Comparison of ENCODE assay signal across 8 mouse cellular contexts in genomic region chr5:31290521-31291360, GRCm38 (mm10). TPM values are rescaled to one million over a fixed set of nuclear protein-coding genes. Genes with fewer than 3 reads are reported as not detected.
A peak's percentile ranks its signal among the peaks of the same experiment; 100 is the strongest.
DNase-seq lines count a peak whose midpoint lies in the region; ATAC-seq and TF ChIP-seq lines count a peak whose summit lies in the region.

Gene Ift172 (minus strand): TSS chr5:31291116.

- no peaks in the 10 kb centered on the region for H3K9me3 ChIP-seq in MEL (replicated peaks; ENCODE audit: insufficient read depth, low read length)
- H3K9me3 ChIP-seq in forebrain, postnatal 0 days (ENCODE audit: low read length), result no peaks in the 10 kb centered on the region
- no peaks in the 10 kb centered on the region for H3K9me3 ChIP-seq in lung, embryonic 15.5 days

- TF ChIP-seq EP300 in MEL (IDR thresholded peaks at IDR 0.05; ENCODE audit: low read depth in 1 of 2, low read length in 2 of 2), result peak in 1 of 2 experiments; percentile 17; a peak in 1 of 4 replicates

- H3K79me2 ChIP-seq in MEL (ENCODE audit: control insufficient read depth, insufficient read depth, low read length, poor library complexity), result no peaks in the 10 kb centered on the region

- H3K9ac ChIP-seq in MEL (ENCODE audit: control insufficient read depth, low read depth, low read length, poor library complexity, severe bottlenecking), result peak within 1 kb of the TSS; percentile 73
- peak within 1 kb of the TSS; percentile 43 for H3K9ac ChIP-seq in forebrain, postnatal 0 days
- peak within 1 kb of the TSS; percentile 56 for H3K9ac ChIP-seq in lung, embryonic 15.5 days

- H3K27me3 ChIP-seq in MEL (ENCODE audit: control insufficient read depth in 1 of 2, insufficient read depth in 2 of 2, low read length in 2 of 2), result no peaks in the 10 kb centered on the region
- no peaks in the 10 kb centered on the region for H3K27me3 ChIP-seq in cerebellum, adult 2 months (ENCODE audit: control insufficient read depth, insufficient read depth, low read length)
- H3K27me3 ChIP-seq in forebrain, postnatal 0 days (ENCODE audit: insufficient read depth, low read length), result no peaks in the 10 kb centered on the region
- H3K27me3 ChIP-seq in lung, embryonic 15.5 days, result no peaks in the 10 kb centered on the region

- peak within 1 kb of the TSS; percentile 78 for H3K27ac ChIP-seq in MEL (ENCODE audit: control insufficient read depth, low read depth, low read length)
- H3K27ac ChIP-seq in cerebellum, adult 2 months (ENCODE audit: insufficient read depth, low read length), result peak within 1 kb of the TSS; percentile 43; the same call in 1 of the 2 replicates
- peak within 1 kb of the TSS; percentile 64; the same call in 1 of the 2 replicates for H3K27ac ChIP-seq in forebrain, postnatal 0 days (ENCODE audit: low read depth, low read length)
- peak within 1 kb of the TSS; percentile 83 for H3K27ac ChIP-seq in lung, embryonic 15.5 days

- DNase-seq in MEL (ENCODE audit: low read depth, low spot score), result peak; percentile 100
- peak; percentile 96 to 98 for DNase-seq in cerebellum, adult 2 months
- DNase-seq in forebrain, postnatal 0 days, result peak; percentile 99
- peak; percentile 97 for DNase-seq in heart, postnatal 4 days
- peak; percentile 96 to 97 for DNase-seq in layer of hippocampus, adult 8-10 months (ENCODE audit: low spot score in 2 of 2)
- DNase-seq in ovary, adult 18-20 months (ENCODE audit: low spot score), result peak; percentile 96
- DNase-seq in thymus, postnatal 0 days (ENCODE audit: low spot score), result peak; percentile 98

- peak within 1 kb of the TSS; percentile 76 to 91 for H3K4me3 ChIP-seq in MEL (ENCODE audit: control insufficient read depth in 1 of 2, insufficient read depth in 1 of 2, low read depth in 2 of 2, low read length in 2 of 2)
- H3K4me3 ChIP-seq in cerebellum, adult 2 months (replicated peaks; ENCODE audit: insufficient read depth, low read depth, low read length), result peak within 1 kb of the TSS; percentile 79
- peak within 1 kb of the TSS; percentile 53 for H3K4me3 ChIP-seq in forebrain, postnatal 0 days (ENCODE audit: low read depth, low read length)
- peak within 1 kb of the TSS; percentile 64 for H3K4me3 ChIP-seq in lung, embryonic 15.5 days

- TF ChIP-seq CTCF in MEL (IDR thresholded peaks at IDR 0.05 in 2 of 3, conservative IDR thresholded peaks at IDR 0.05 in 1 of 3; ENCODE audit: control insufficient read depth in 1 of 3, insufficient read depth in 1 of 3, low read depth in 2 of 3, low read length in 3 of 3, poor library complexity in 1 of 3, severe bottlenecking in 1 of 3), result no peak
- TF ChIP-seq CTCF in cerebellum, adult 2 months (IDR thresholded peaks at IDR 0.05; ENCODE audit: borderline replicate concordance, insufficient read depth, low read depth, low read length), result no peak
- no peak; the same call in 1 of the 2 replicates for TF ChIP-seq CTCF in forebrain, postnatal 0 days (IDR thresholded peaks at IDR 0.05; ENCODE audit: low read depth)

- peaks cover 12 to 25% of the 10 kb centered on the region in 2 experiments for H3K4me1 ChIP-seq in MEL (ENCODE audit: control insufficient read depth in 1 of 2, insufficient read depth in 2 of 2, low read length in 2 of 2)
- peaks cover 5% of the 10 kb centered on the region; the same call in 1 of the 2 replicates for H3K4me1 ChIP-seq in cerebellum, adult 2 months (ENCODE audit: control insufficient read depth, insufficient read depth, low read length)
- 0 out of 2 replicates have a peak, but pooled peaks cover 12% of the 10 kb centered on the region for H3K4me1 ChIP-seq in forebrain, postnatal 0 days (ENCODE audit: insufficient read depth)
- H3K4me1 ChIP-seq in lung, embryonic 15.5 days, result peaks cover 28% of the 10 kb centered on the region

- peak in 1 of 2 experiments; percentile 36; a peak in 1 of 4 replicates for TF ChIP-seq POLR2A in MEL (IDR thresholded peaks at IDR 0.05; ENCODE audit: control insufficient read depth in 1 of 2, insufficient read depth in 1 of 2, low read depth in 1 of 2, low read length in 2 of 2, poor library complexity in 1 of 2)
- peak; percentile 72; the same call in 1 of the 2 replicates for TF ChIP-seq POLR2A in cerebellum, adult 2 months (IDR thresholded peaks at IDR 0.05; ENCODE audit: borderline replicate concordance, insufficient read depth, low read length)

- ATAC-seq in forebrain, postnatal 0 days, result peak; percentile 94
- ATAC-seq in lung, embryonic 15.5 days (ENCODE audit: borderline replicate concordance, extremely low read depth, low FRiP score, low TSS enrichment), result peak; percentile 93

- no peak for TF ChIP-seq RAD21 in MEL (IDR thresholded peaks at IDR 0.05; ENCODE audit: low read depth, low read length)

- H3K4me2 ChIP-seq in forebrain, postnatal 0 days (ENCODE audit: low read depth), result peak within 1 kb of the TSS; percentile 78
- H3K4me2 ChIP-seq in lung, embryonic 15.5 days, result peak within 1 kb of the TSS; percentile 78

- H3K36me3 ChIP-seq in MEL (ENCODE audit: control insufficient read depth in 1 of 2, insufficient read depth in 2 of 2, low read length in 2 of 2), result peaks cover 0 to 21% of the 10 kb centered on the region in 2 experiments; a peak in 2 of 4 replicates
- H3K36me3 ChIP-seq in forebrain, postnatal 0 days (ENCODE audit: insufficient read depth), result peaks cover 20% of the 10 kb centered on the region
- peaks cover 10% of the 10 kb centered on the region; the same call in 1 of the 2 replicates for H3K36me3 ChIP-seq in lung, embryonic 15.5 days

- 2% methylated on average over 45 of the region's 45 CpGs for WGBS in cerebellum, adult 2 months
- WGBS in forebrain, postnatal 0 days, result 2% methylated on average over 45 of the region's 45 CpGs
- 2% methylated on average over 45 of the region's 45 CpGs for WGBS in lung, embryonic 15.5 days

TF ChIP-seq in MEL, 35 proteins besides CTCF, POLR2A, EP300 and RAD21 (continues in another document):
- no peak for TF ChIP-seq ZC3H11A (IDR thresholded peaks at IDR 0.05; ENCODE audit: low read depth, low read length)
- TF ChIP-seq NELFE (IDR thresholded peaks at IDR 0.05; ENCODE audit: low read depth, low read length), result no peak; the same call in 1 of the 2 replicates
- TF ChIP-seq MAX (IDR thresholded peaks at IDR 0.05; ENCODE audit: low read length), result peak; percentile 84
- peak; percentile 81; the same call in 1 of the 2 replicates for TF ChIP-seq ZNF384 (IDR thresholded peaks at IDR 0.05; ENCODE audit: low read depth, low read length)
- TF ChIP-seq ETS1 (IDR thresholded peaks at IDR 0.05; ENCODE audit: low read depth, low read length), result no peak; the same call in 1 of the 2 replicates
- TF ChIP-seq MYC (IDR thresholded peaks at IDR 0.05; ENCODE audit: low read depth, low read length), result 0 out of 2 replicates have a peak, but pooled peaks have one; percentile 19
- TF ChIP-seq RCOR1 (IDR thresholded peaks at IDR 0.05; ENCODE audit: low read depth, low read length), result no peak
- peak; percentile 99 for TF ChIP-seq SIN3A (IDR thresholded peaks at IDR 0.05; ENCODE audit: low read length)
- no peak for TF ChIP-seq MAFK (IDR thresholded peaks at IDR 0.05; ENCODE audit: borderline replicate concordance, low read depth, low read length)
- no peak for TF ChIP-seq UBTF (IDR thresholded peaks at IDR 0.05; ENCODE audit: borderline replicate concordance, insufficient read depth, low read depth, low read length)
- peak; percentile 70 for TF ChIP-seq TCF12 (IDR thresholded peaks at IDR 0.05; ENCODE audit: low read depth, low read length)
- TF ChIP-seq BHLHE40 (IDR thresholded peaks at IDR 0.05; ENCODE audit: borderline replicate concordance, low read depth, low read length), result peak; percentile 68; the same call in 1 of the 2 replicates
- peak; percentile 81 for TF ChIP-seq USF1 (IDR thresholded peaks at IDR 0.05; ENCODE audit: low read depth, low read length)
- no peak for TF ChIP-seq SMC3 (IDR thresholded peaks at IDR 0.05; ENCODE audit: low read depth, low read length)
- TF ChIP-seq ZKSCAN1 (IDR thresholded peaks at IDR 0.05; ENCODE audit: low read depth, low read length), result no peak; the same call in 1 of the 2 replicates
- peak; percentile 96 for TF ChIP-seq MXI1 (IDR thresholded peaks at IDR 0.05; ENCODE audit: low read depth, low read length)
- no peak for TF ChIP-seq POLR2AphosphoS5 (IDR thresholded peaks at IDR 0.05; ENCODE audit: borderline replicate concordance, low read depth, low read length)
- TF ChIP-seq NRF1 (IDR thresholded peaks at IDR 0.05; ENCODE audit: insufficient read depth, low read depth, low read length, poor library complexity, severe bottlenecking), result peak; percentile 100; the same call in 1 of the 2 replicates
- no peak for TF ChIP-seq CHD2 (IDR thresholded peaks at IDR 0.05; ENCODE audit: low read length)
- TF ChIP-seq TBP (IDR thresholded peaks at IDR 0.05; ENCODE audit: low read depth, low read length), result peak; percentile 88; the same call in 1 of the 2 replicates
- TF ChIP-seq E2F4 (IDR thresholded peaks at IDR 0.05; ENCODE audit: borderline replicate concordance, low read depth, low read length), result peak; percentile 60; the same call in 1 of the 2 replicates
- TF ChIP-seq TAL1 (IDR thresholded peaks at IDR 0.05; ENCODE audit: low read length), result no peak
- peak; percentile 80 for TF ChIP-seq KAT2A (conservative IDR thresholded peaks at IDR 0.05; ENCODE audit: low read depth, low read length)
- TF ChIP-seq USF2 (IDR thresholded peaks at IDR 0.05; ENCODE audit: borderline replicate concordance in 1 of 2, insufficient read depth in 1 of 2, low read depth in 1 of 2, low read length in 2 of 2), result no peak
- peak; percentile 38; the same call in 1 of the 2 replicates for TF ChIP-seq MEF2A (IDR thresholded peaks at IDR 0.05; ENCODE audit: extremely low read depth, insufficient replicate concordance, low read depth, low read length, poor library complexity, severe bottlenecking)
- peak; percentile 97 for TF ChIP-seq HCFC1 (IDR thresholded peaks at IDR 0.05; ENCODE audit: low read depth, low read length)
- no peak for TF ChIP-seq CHD1 (IDR thresholded peaks at IDR 0.05; ENCODE audit: low read depth, low read length)

RNA-seq across cellular contexts. Expression of gene Ift172, which starts in this region (rescaled TPM):
- 13.5 and 15.3 TPM in 2 replicates for total RNA-seq in MEL (2012; rRNA removed)
- polyA plus RNA-seq in MEL (2012; ENCODE audit: insufficient read depth in 1 of 2, insufficient read length in 2 of 2, low read depth in 1 of 2, low replicate concordance in 2 of 2, missing spikeins in 1 of 2), result 10 to 100 TPM in 1 of 2 experiments, not detected in 1; 21.8 TPM
- polyA plus RNA-seq in cerebellum, adult 2 months (2012; rRNA removed), result 69.3 and 75.3 TPM in 2 replicates
- 31.1 and 42.6 TPM in 2 replicates for total RNA-seq in forebrain, postnatal 0 days (2014; rRNA removed)
- polyA plus RNA-seq in forebrain, postnatal 0 days (2015; fragmentation: Nextera tagmentation; extraction: Ambion mirVana), result 9.9 and 12.8 TPM in 2 replicates
- 10 to 100 TPM; 27.1 to 38.4 TPM for total RNA-seq in heart, postnatal 4 days (2021)
- 100 to 1,000 TPM in 1 of 4 experiments, 10 to 100 TPM in 3; 74.6 to 128 (median 85.9) TPM for total RNA-seq in layer of hippocampus, adult 8-10 months (2022)
- 33.8 and 37.2 TPM in 2 replicates for polyA plus RNA-seq in lung, embryonic 15.5 days (2015; fragmentation: Nextera tagmentation; extraction: Ambion mirVana)
- 10.6 and 12.9 TPM in 2 replicates for polyA plus RNA-seq in thymus, postnatal 0 days (2015; fragmentation: Nextera tagmentation; extraction: Ambion mirVana)

Comparison
In these comparisons a context has a peak if more than half of its experiments do, and no peak if none do; other contexts are left out.
1. Peak in every context shown above with its lines: DNase-seq, ATAC-seq, H3K4me3 ChIP-seq and H3K27ac ChIP-seq.